9 mouse cellular contexts compared by ENCODE assay signal in the genomic region with DNA sequence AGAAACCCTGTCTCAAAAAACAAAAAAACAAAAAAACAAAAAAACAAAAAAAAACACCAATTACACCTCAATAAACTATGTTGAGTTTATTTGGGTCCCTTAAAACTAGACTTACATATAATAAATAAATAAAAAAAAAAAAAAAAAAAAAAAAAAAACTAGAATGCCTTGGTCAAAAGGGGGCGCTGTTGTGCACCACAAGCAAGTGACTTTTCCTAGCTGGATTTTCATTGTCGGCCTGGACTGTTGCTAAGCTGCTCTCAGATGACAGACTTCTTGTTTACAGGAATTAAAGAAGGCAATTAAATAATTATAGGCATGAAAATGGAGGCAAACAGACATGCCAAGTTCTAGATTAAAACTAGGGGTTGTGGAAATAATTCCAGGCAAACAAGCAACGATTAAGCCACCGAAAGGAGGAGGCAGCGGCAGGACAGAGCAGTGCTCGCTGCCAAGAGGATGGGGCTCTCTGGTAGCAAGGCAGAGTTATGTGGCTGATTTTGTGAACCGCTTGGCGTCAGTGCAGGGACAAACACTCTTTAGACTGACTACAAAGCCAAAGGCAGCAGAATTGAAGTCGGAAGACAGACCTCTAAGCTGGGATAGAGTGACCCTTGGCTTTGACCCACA. TPM values are rescaled to one million over a fixed set of nuclear protein-coding genes. Genes with fewer than 3 reads are reported as not detected.
A peak's percentile ranks its signal among the peaks of the same experiment; 100 is the strongest.
DNase-seq lines count a peak whose midpoint lies in the region; ATAC-seq and TF ChIP-seq lines count a peak whose summit lies in the region.
"Had no signal": no experiment of that assay in that cellular context is flagged by ENCODE, and none has a peak within 500 bp of the region (broad histone marks: within the 10 kb centered on the region; RNA-seq: fewer than 3 reads in every experiment).

No protein-coding gene starts in this region.

- peaks cover 2% of the 10 kb centered on the region for H3K4me1 ChIP-seq in hindbrain, embryonic 10.5 days (replicated peaks)
- peaks cover 10% of the 10 kb centered on the region for H3K4me1 ChIP-seq in hindbrain, embryonic 13.5 days (replicated peaks)
- H3K4me1 ChIP-seq in testis, adult 2 months (ENCODE audit: control insufficient read depth, insufficient read depth, low read length): peaks cover 3% of the 10 kb centered on the region; the same call in 1 of the 2 replicates
- peaks cover 1% of the 10 kb centered on the region; the same call in 1 of the 2 replicates for H3K4me1 ChIP-seq in cerebellum, adult 2 months (ENCODE audit: control insufficient read depth, insufficient read depth, low read length)
- H3K4me1 ChIP-seq in hindbrain, embryonic 15.5 days (replicated peaks): peaks cover 10% of the 10 kb centered on the region

- H3K9me3 ChIP-seq in hindbrain, embryonic 10.5 days: no peaks in the 10 kb centered on the region
- no peaks in the 10 kb centered on the region for H3K9me3 ChIP-seq in hindbrain, embryonic 13.5 days
- H3K9me3 ChIP-seq in hindbrain, embryonic 15.5 days: no peaks in the 10 kb centered on the region

- TF ChIP-seq POLR2A in testis, adult 2 months (IDR thresholded peaks at IDR 0.05; ENCODE audit: control insufficient read depth, low read depth, low read length): no peak
- no peak for TF ChIP-seq POLR2A in cerebellum, adult 2 months (IDR thresholded peaks at IDR 0.05; ENCODE audit: borderline replicate concordance, insufficient read depth, low read length)

- no peak for TF ChIP-seq CTCF in testis, adult 2 months (IDR thresholded peaks at IDR 0.05; ENCODE audit: control insufficient read depth, insufficient read depth, insufficient replicate concordance, low read depth, low read length)
- TF ChIP-seq CTCF in cerebellum, adult 2 months (IDR thresholded peaks at IDR 0.05; ENCODE audit: borderline replicate concordance, insufficient read depth, low read depth, low read length): peak; percentile 45; the same call in 1 of the 2 replicates

- no peaks in the 10 kb centered on the region for H3K27me3 ChIP-seq in hindbrain, embryonic 10.5 days (ENCODE audit: insufficient read depth, poor library complexity, severe bottlenecking)
- no peaks in the 10 kb centered on the region for H3K27me3 ChIP-seq in hindbrain, embryonic 13.5 days
- H3K27me3 ChIP-seq in testis, adult 2 months (ENCODE audit: control insufficient read depth, insufficient read depth, low read length): no peaks in the 10 kb centered on the region
- no peaks in the 10 kb centered on the region for H3K27me3 ChIP-seq in cerebellum, adult 2 months (ENCODE audit: control insufficient read depth, insufficient read depth, low read length)
- H3K27me3 ChIP-seq in hindbrain, embryonic 15.5 days: no peaks in the 10 kb centered on the region

- WGBS in hindbrain, embryonic 10.5 days: 47% methylated on average over 9 of the region's 9 CpGs
- 49% methylated on average over 9 of the region's 9 CpGs for WGBS in hindbrain, embryonic 13.5 days
- WGBS in cerebellum, adult 2 months: 22% methylated on average over 9 of the region's 9 CpGs
- WGBS in hindbrain, embryonic 15.5 days: 31% methylated on average over 9 of the region's 9 CpGs

- 0 out of 2 replicates have a peak overlapping the region, but pooled peaks have one; percentile 9 for H3K27ac ChIP-seq in hindbrain, embryonic 10.5 days
- no peak overlapping the region for H3K27ac ChIP-seq in hindbrain, embryonic 13.5 days
- H3K27ac ChIP-seq in testis, adult 2 months (ENCODE audit: control insufficient read depth, insufficient read depth, low read depth, low read length): peak overlapping the region; percentile 13; the same call in 1 of the 2 replicates
- H3K27ac ChIP-seq in cerebellum, adult 2 months (ENCODE audit: insufficient read depth, low read length): no peak overlapping the region
- peak overlapping the region; percentile 56 for H3K27ac ChIP-seq in hindbrain, embryonic 15.5 days (replicated peaks)
- H3K27ac ChIP-seq: macrophage had no signal

- H3K9ac ChIP-seq in hindbrain, embryonic 13.5 days: no peak overlapping the region
- no peak overlapping the region for H3K9ac ChIP-seq in hindbrain, embryonic 15.5 days

- no peak overlapping the region for H3K4me2 ChIP-seq in hindbrain, embryonic 13.5 days
- no peak overlapping the region for H3K4me2 ChIP-seq in hindbrain, embryonic 15.5 days

- no peak for ATAC-seq in hindbrain, embryonic 13.5 days (ENCODE audit: low FRiP score)
- ATAC-seq in hindbrain, embryonic 15.5 days (ENCODE audit: low FRiP score, low read depth): no peak

- peak; percentile 6 for DNase-seq in hindbrain, embryonic 10.5 days (ENCODE audit: low spot score)
- DNase-seq in testis, postnatal 14 days (ENCODE audit: low spot score): no peak
- peak; percentile 31 to 34 for DNase-seq in cerebellum, adult 2 months
- peak; percentile 80 for DNase-seq in retina, embryonic 14.5 days (ENCODE audit: low spot score)
- DNase-seq in spleen, adult 12 weeks (ENCODE audit: low spot score): no peak

- H3K4me3 ChIP-seq in hindbrain, embryonic 10.5 days: no peak overlapping the region
- no peak overlapping the region for H3K4me3 ChIP-seq in hindbrain, embryonic 13.5 days
- no peak overlapping the region; the same call in 1 of the 2 replicates for H3K4me3 ChIP-seq in testis, adult 2 months (ENCODE audit: control insufficient read depth, low read depth, low read length)
- no peak overlapping the region for H3K4me3 ChIP-seq in cerebellum, adult 2 months (replicated peaks; ENCODE audit: insufficient read depth, low read depth, low read length)
- no peak overlapping the region for H3K4me3 ChIP-seq in hindbrain, embryonic 15.5 days

- H3K36me3 ChIP-seq in hindbrain, embryonic 10.5 days: no peaks in the 10 kb centered on the region
- H3K36me3 ChIP-seq in hindbrain, embryonic 13.5 days: no peaks in the 10 kb centered on the region
- H3K36me3 ChIP-seq in testis, adult 2 months (ENCODE audit: control insufficient read depth, insufficient read depth, low read length): no peaks in the 10 kb centered on the region
- H3K36me3 ChIP-seq in hindbrain, embryonic 15.5 days: no peaks in the 10 kb centered on the region

RNA-seq across cellular contexts. Expression of a gene that starts 31.6 kb away (rescaled TPM):
- polyA plus RNA-seq in hindbrain, embryonic 10.5 days (2016; fragmentation: Nextera tagmentation; extraction: Ambion mirVana): 290 and 299 TPM in 2 replicates
- polyA plus RNA-seq in hindbrain, embryonic 13.5 days (2015; fragmentation: Nextera tagmentation; extraction: Ambion mirVana): 381 and 422 TPM in 2 replicates
- polyA plus RNA-seq in testis, adult 2 months (2012; rRNA removed): 113 and 127 TPM in 2 replicates
- polyA plus RNA-seq in cerebellum, adult 2 months (2012; rRNA removed): 255 and 259 TPM in 2 replicates
- polyA plus RNA-seq in hindbrain, embryonic 15.5 days (2015; fragmentation: Nextera tagmentation; extraction: Ambion mirVana): 403 and 404 TPM in 2 replicates

RNA-seq across cellular contexts. Expression of a gene that starts 42.0 kb away (rescaled TPM):
- 8.0 and 8.8 TPM in 2 replicates for polyA plus RNA-seq in hindbrain, embryonic 10.5 days (2016; fragmentation: Nextera tagmentation; extraction: Ambion mirVana)
- 9.4 and 10.0 TPM in 2 replicates for polyA plus RNA-seq in hindbrain, embryonic 13.5 days (2015; fragmentation: Nextera tagmentation; extraction: Ambion mirVana)
- polyA plus RNA-seq in testis, adult 2 months (2012; rRNA removed): 7.0 and 8.3 TPM in 2 replicates
- 34.6 and 34.9 TPM in 2 replicates for polyA plus RNA-seq in cerebellum, adult 2 months (2012; rRNA removed)
- 10.9 and 11.1 TPM in 2 replicates for polyA plus RNA-seq in hindbrain, embryonic 15.5 days (2015; fragmentation: Nextera tagmentation; extraction: Ambion mirVana)

Comparison
In these comparisons a context has a peak if more than half of its experiments do, and no peak if none do; other contexts are left out.
1. H3K27ac ChIP-seq: peak in hindbrain, embryonic 10.5 days (single experiment), testis, adult 2 months (single experiment) and hindbrain, embryonic 15.5 days (single experiment); none in hindbrain, embryonic 13.5 days (single experiment) and cerebellum, adult 2 months (single experiment).
2. DNase-seq: peak in hindbrain, embryonic 10.5 days (single experiment), cerebellum, adult 2 months (2 of 2) and retina, embryonic 14.5 days (single experiment); none in testis, postnatal 14 days (single experiment) and spleen, adult 12 weeks (single experiment).